Comparison of ENCODE assay signal across 24 mouse cellular contexts in genomic region chr10:17103416-17103815, GRCm38 (mm10).
DNase-seq lines count a peak whose midpoint lies in the region; ATAC-seq and TF ChIP-seq lines count a peak whose summit lies in the region.
"Had no signal": no experiment of that assay in that cellular context is flagged by ENCODE, and none has a peak within 500 bp of the region (broad histone marks: within the 10 kb centered on the region; RNA-seq: fewer than 3 reads in every experiment).

No protein-coding gene starts in this region.

- no peaks in the 10 kb centered on the region for H3K79me2 ChIP-seq in liver, adult 2 months (ENCODE audit: control insufficient read depth, insufficient read depth, low read length)

- no peak overlapping the region for H3K4me2 ChIP-seq in lung, postnatal 0 days (replicated peaks; ENCODE audit: low read depth, low read length)
- H3K4me2 ChIP-seq: embryonic facial prominence, embryonic 12.5 days; embryonic facial prominence, embryonic 15.5 days; heart, embryonic 11.5 days; hindbrain, embryonic 12.5 days; hindbrain, embryonic 15.5 days had no signal

- TF ChIP-seq CTCF in liver, adult 2 months (IDR thresholded peaks at IDR 0.05; ENCODE audit: low read depth, low read length), result no peak
- no peak for TF ChIP-seq CTCF in lung, postnatal 0 days (IDR thresholded peaks at IDR 0.05)

- intact Hi-C loops in left cerebral cortex, postnatal 25 days (cut with DNase I), result loop anchor here (5.0 kb wide), 1 partner anchor 619 kb away; the partner anchor contains the start of gene Cited2

- ATAC-seq in lung, postnatal 0 days, result no peak; the same call in 1 of the 2 replicates
- ATAC-seq: forebrain, embryonic 14.5 days; forebrain, postnatal 0 days had no signal

- DNase-seq in liver, adult 2 months (ENCODE audit: extremely low read depth, low read depth, low spot score), result peak; percentile 5
- DNase-seq in liver (no peak), NIH3T3 (ENCODE audit: low read depth) (peak; percentile 69)
- peak; percentile 12 for DNase-seq in lung, postnatal 0 days (ENCODE audit: low spot score)
- DNase-seq in lung, postnatal 4 days, result no peak
- no peak for DNase-seq in left cerebral cortex, postnatal 25 days (ENCODE audit: low spot score in 2 of 2)
- DNase-seq: adrenal gland, adult 2 months; adrenal gland, postnatal 14 days; cerebellum, adult 11 months; cerebellum, adult 8-10 months; cerebellum, postnatal 10 days; cerebellum, postnatal 36 days; forebrain, postnatal 0 days; gastrocnemius, adult 2 months; gastrocnemius, postnatal 14 days; heart, adult 11 months had no signal

- WGBS in liver, adult 2 months, result 74% methylated on average over 2 of the region's 2 CpGs
- 40% methylated on average over 2 of the region's 2 CpGs for WGBS in lung, postnatal 0 days

- no peaks in the 10 kb centered on the region for H3K4me1 ChIP-seq in liver, adult 2 months (ENCODE audit: control insufficient read depth, insufficient read depth, low read length)
- no peaks in the 10 kb centered on the region for H3K4me1 ChIP-seq in lung, postnatal 0 days (ENCODE audit: insufficient read depth, low read depth, low read length)
- H3K4me1 ChIP-seq: hindbrain, embryonic 15.5 days had no signal

- no peak overlapping the region for H3K4me3 ChIP-seq in liver, adult 2 months (ENCODE audit: insufficient read depth, low read depth, low read length)
- H3K4me3 ChIP-seq in lung, postnatal 0 days (ENCODE audit: low read depth, low read length), result no peak overlapping the region
- H3K4me3 ChIP-seq: embryonic facial prominence, embryonic 12.5 days; embryonic facial prominence, embryonic 15.5 days; gastrocnemius, adult 2 months; hindbrain, embryonic 12.5 days; hindbrain, embryonic 15.5 days had no signal

- no peaks in the 10 kb centered on the region for H3K9me3 ChIP-seq in lung, postnatal 0 days (ENCODE audit: low read length)
- H3K9me3 ChIP-seq: embryonic facial prominence, embryonic 12.5 days; embryonic facial prominence, embryonic 15.5 days; G1E; hindbrain, embryonic 12.5 days; hindbrain, embryonic 15.5 days had no signal

- H3K9ac ChIP-seq in liver, adult 2 months (ENCODE audit: low read depth, low read length), result no peak overlapping the region
- no peak overlapping the region for H3K9ac ChIP-seq in lung, postnatal 0 days (replicated peaks; ENCODE audit: low read depth)
- H3K9ac ChIP-seq: embryonic facial prominence, embryonic 12.5 days; embryonic facial prominence, embryonic 15.5 days; forebrain, postnatal 0 days; hindbrain, embryonic 12.5 days; hindbrain, embryonic 15.5 days had no signal

- peak; percentile 79 for TF ChIP-seq EP300 in lung, postnatal 0 days (IDR thresholded peaks at IDR 0.05)

- no peaks in the 10 kb centered on the region for H3K36me3 ChIP-seq in liver, adult 2 months (ENCODE audit: control insufficient read depth, insufficient read depth, low read length)
- H3K36me3 ChIP-seq in lung, postnatal 0 days (ENCODE audit: insufficient read depth, low read length), result no peaks in the 10 kb centered on the region
- H3K36me3 ChIP-seq: embryonic facial prominence, embryonic 12.5 days; embryonic facial prominence, embryonic 15.5 days; G1E; hindbrain, embryonic 12.5 days; hindbrain, embryonic 15.5 days had no signal

- no peaks in the 10 kb centered on the region for H3K27me3 ChIP-seq in liver, adult 2 months (ENCODE audit: control insufficient read depth, insufficient read depth, low read length)
- no peaks in the 10 kb centered on the region for H3K27me3 ChIP-seq in lung, postnatal 0 days (replicated peaks; ENCODE audit: insufficient read depth, low read length)
- H3K27me3 ChIP-seq: CH12.LX; embryonic facial prominence, embryonic 12.5 days; embryonic facial prominence, embryonic 15.5 days; hindbrain, embryonic 12.5 days; hindbrain, embryonic 15.5 days had no signal

- H3K27ac ChIP-seq in liver, adult 2 months (replicated peaks; ENCODE audit: insufficient read depth, low read depth, low read length), result no peak overlapping the region
- H3K27ac ChIP-seq in lung, postnatal 0 days (ENCODE audit: low read length), result no peak overlapping the region
- H3K27ac ChIP-seq: embryonic facial prominence, embryonic 12.5 days; embryonic facial prominence, embryonic 15.5 days; gastrocnemius, adult 2 months; hindbrain, embryonic 12.5 days; hindbrain, embryonic 15.5 days had no signal

- no peak for TF ChIP-seq POLR2A in liver, adult 2 months (IDR thresholded peaks at IDR 0.05; ENCODE audit: extremely low read depth, insufficient read depth, low read length)

Comparison
In these comparisons a context has a peak if more than half of its experiments do, and no peak if none do; other contexts are left out.
1. DNase-seq: peak in liver, adult 2 months (single experiment), lung, postnatal 0 days (single experiment) and NIH3T3 (single experiment); none in liver (single experiment), lung, postnatal 4 days (0 of 2) and left cerebral cortex, postnatal 25 days (0 of 2).